16 mouse cellular contexts compared by ENCODE assay signal in the genomic region with DNA sequence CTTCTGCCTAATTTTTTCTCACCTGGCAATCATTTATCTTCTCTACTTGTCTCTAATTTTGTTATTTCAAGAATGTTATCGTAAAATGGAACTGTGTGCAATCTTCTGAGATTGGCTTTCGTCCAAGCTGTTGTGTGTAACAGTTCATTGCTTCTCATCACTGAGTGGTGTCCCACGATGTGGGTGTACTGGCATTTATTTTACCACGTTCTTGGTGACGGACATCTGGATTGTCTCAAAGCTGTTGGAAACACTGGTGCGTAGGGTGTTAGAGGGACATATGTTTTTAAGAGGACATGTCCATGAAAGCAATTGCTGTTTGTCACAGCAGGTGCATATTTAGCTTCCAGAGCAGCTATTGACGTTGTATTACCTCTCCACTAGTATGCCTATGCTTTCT.
DNase-seq lines count a peak whose midpoint lies in the region; TF ChIP-seq lines count a peak whose summit lies in the region.
"Had no signal": no experiment of that assay in that cellular context is flagged by ENCODE, and none has a peak within 500 bp of the region (broad histone marks: within the 10 kb centered on the region; RNA-seq: fewer than 3 reads in every experiment).

No protein-coding gene starts in this region.

- no peak overlapping the region for H3K27ac ChIP-seq in left cerebral cortex, adult 2 months
- H3K27ac ChIP-seq: embryonic facial prominence, embryonic 10.5 days; heart, embryonic 10.5 days; hindbrain, embryonic 10.5 days; hindbrain, postnatal 0 days; kidney, postnatal 0 days; liver, embryonic 15.5 days; midbrain, embryonic 13.5 days; neural tube, embryonic 12.5 days had no signal

- no peak for TF ChIP-seq CTCF in left cerebral cortex, adult 2 months (IDR thresholded peaks at IDR 0.05)

- H3K4me3 ChIP-seq in left cerebral cortex, adult 2 months = no peak overlapping the region
- H3K4me3 ChIP-seq: embryonic facial prominence, embryonic 10.5 days; heart, embryonic 10.5 days; hindbrain, embryonic 10.5 days; liver, embryonic 15.5 days; midbrain, embryonic 13.5 days; neural tube, embryonic 12.5 days had no signal

- intact Hi-C loops in left cerebral cortex, adult 2 months (cut with DNase I) = loop anchor here (1.0 to 10.0 kb wide), 3 partner anchors 271 to 644 kb away; no protein-coding TSS in a partner anchor
- intact Hi-C loops in left cerebral cortex, postnatal 10 days (cut with DNase I) = loop anchor here (5.0 kb wide), 1 partner anchor 331 kb away; no protein-coding TSS in a partner anchor

- peak; percentile 13 to 14 for DNase-seq in left cerebral cortex, adult 2 months (ENCODE audit: extremely low spot score in 1 of 2, low spot score in 2 of 2)
- no peak for DNase-seq in left cerebral cortex, postnatal 10 days (ENCODE audit: extremely low spot score in 1 of 2, low spot score in 2 of 2)
- DNase-seq in MN1 (ENCODE audit: low spot score) = peak; percentile 9
- DNase-seq in brain, adult 2 months (ENCODE audit: low read depth, low spot score) = peak; percentile 45
- DNase-seq in right cerebral cortex, postnatal 36 days (ENCODE audit: low spot score in 2 of 2) = peak; percentile 6 to 8
- no peak for DNase-seq in ovary, postnatal 36 days (ENCODE audit: low spot score)
- no peak for DNase-seq in cerebellum, postnatal 4 days (ENCODE audit: low spot score in 2 of 2)
- DNase-seq: gastrocnemius, postnatal 25 days had no signal

Comparison
In these comparisons a context has a peak if more than half of its experiments do, and no peak if none do; other contexts are left out.
1. DNase-seq: peak in left cerebral cortex, adult 2 months (2 of 2), MN1 (single experiment), brain, adult 2 months (single experiment) and right cerebral cortex, postnatal 36 days (2 of 2); none in left cerebral cortex, postnatal 10 days (0 of 2), ovary, postnatal 36 days (single experiment) and cerebellum, postnatal 4 days (0 of 2).